8 mouse cellular contexts compared by ENCODE assay signal in genomic region chr14:50869889-50870804, GRCm38 (mm10). TPM values are rescaled to one million over a fixed set of nuclear protein-coding genes. Genes with fewer than 3 reads are reported as not detected.
DNase-seq lines count a peak whose midpoint lies in the region; ATAC-seq and TF ChIP-seq lines count a peak whose summit lies in the region.

Gene Tep1, minus strand, starts transcription at chr14:50870560.

- H3K9me3 ChIP-seq in embryonic facial prominence, embryonic 15.5 days (replicated peaks), result no peaks in the 10 kb centered on the region

- TF ChIP-seq POLR2A in bone marrow macrophage, adult 2 months (IDR thresholded peaks at IDR 0.05; ENCODE audit: borderline replicate concordance, low read depth, low read length), result peak; percentile 91

- peak; percentile 77 to 79 for DNase-seq in heart, adult 9 months (ENCODE audit: low spot score in 2 of 2)
- DNase-seq in kidney, adult 9 months, result peak; percentile 82
- DNase-seq in liver, result peak; percentile 76
- peak; percentile 41 to 63 for DNase-seq in monocyte, adult 2 months (ENCODE audit: low read depth in 1 of 2, low spot score in 2 of 2)
- peak; percentile 24 to 54 for DNase-seq in spleen, postnatal 14 days (ENCODE audit: low spot score in 2 of 2)

- H3K36me3 ChIP-seq in C2C12 (ENCODE audit: control insufficient read depth, insufficient read depth), result peaks cover 24% of the 10 kb centered on the region
- no peaks in the 10 kb centered on the region for H3K36me3 ChIP-seq in embryonic facial prominence, embryonic 15.5 days

- peak within 1 kb of the TSS; percentile 97 for H3K27ac ChIP-seq in bone marrow macrophage, adult 2 months (ENCODE audit: insufficient read depth, low read depth, low read length)
- H3K27ac ChIP-seq in embryonic facial prominence, embryonic 15.5 days (replicated peaks), result peak within 1 kb of the TSS; percentile 72

- peak within 1 kb of the TSS; percentile 46 for H3K4me3 ChIP-seq in C2C12 (ENCODE audit: insufficient read depth, poor library complexity, severe bottlenecking)
- H3K4me3 ChIP-seq in bone marrow macrophage, adult 2 months (ENCODE audit: insufficient read depth, low read length), result peak within 1 kb of the TSS; percentile 94
- H3K4me3 ChIP-seq in embryonic facial prominence, embryonic 15.5 days (replicated peaks), result peak within 1 kb of the TSS; percentile 58

- no peaks in the 10 kb centered on the region for H3K27me3 ChIP-seq in C2C12 (ENCODE audit: control insufficient read depth, insufficient read depth, insufficient read length)
- no peaks in the 10 kb centered on the region for H3K27me3 ChIP-seq in embryonic facial prominence, embryonic 15.5 days

- peaks cover 39% of the 10 kb centered on the region for H3K4me1 ChIP-seq in bone marrow macrophage, adult 2 months (ENCODE audit: control insufficient read depth, insufficient read depth, low read length)
- H3K4me1 ChIP-seq in embryonic facial prominence, embryonic 15.5 days, result peaks cover 4% of the 10 kb centered on the region

- H3ac ChIP-seq in C2C12 (ENCODE audit: control insufficient read depth, insufficient read length, low read depth), result peak within 1 kb of the TSS; percentile 74

- peaks cover 12% of the 10 kb centered on the region for H3K79me2 ChIP-seq in C2C12 (ENCODE audit: control insufficient read depth, insufficient read depth)

- WGBS in embryonic facial prominence, embryonic 15.5 days, result 6% methylated on average over 32 of the region's 32 CpGs

- peak; percentile 94 for ATAC-seq in embryonic facial prominence, embryonic 15.5 days (ENCODE audit: insufficient number of reproducible peaks, low FRiP score, low TSS enrichment, low read depth)

- no peak for TF ChIP-seq CTCF in C2C12 (IDR thresholded peaks at IDR 0.05; ENCODE audit: control insufficient read depth, insufficient read depth, insufficient read length)
- no peak for TF ChIP-seq CTCF in bone marrow macrophage, adult 2 months (IDR thresholded peaks at IDR 0.05; ENCODE audit: low read depth, low read length)

- H3K4me2 ChIP-seq in embryonic facial prominence, embryonic 15.5 days (replicated peaks), result peak within 1 kb of the TSS; percentile 70

- H3K9ac ChIP-seq in embryonic facial prominence, embryonic 15.5 days, result peak within 1 kb of the TSS; percentile 53

- H3K79me3 ChIP-seq in C2C12 (ENCODE audit: low read depth), result no peaks in the 10 kb centered on the region

TF ChIP-seq in C2C12, 6 proteins besides CTCF, POLR2A, EP300 and RAD21:
- peak; percentile 10 for TF ChIP-seq MAX (IDR thresholded peaks at IDR 0.05)
- no peak for TF ChIP-seq FOSL1 (IDR thresholded peaks at IDR 0.05; ENCODE audit: insufficient read depth, low read length, poor library complexity, severe bottlenecking)

RNA-seq across cellular contexts. Expression of gene Tep1, which starts in this region (rescaled TPM):
- polyA plus RNA-seq in C2C12 (2012; fragmentation: generic; extraction: Trizol), result 9.9 TPM
- 206 and 269 TPM in 2 replicates for polyA plus RNA-seq in bone marrow macrophage, adult 2 months (2012; ENCODE audit: insufficient read depth, insufficient read length, missing spikeins)
- 5.2 and 7.1 TPM in 2 replicates for polyA plus RNA-seq in embryonic facial prominence, embryonic 15.5 days (2015; fragmentation: Nextera tagmentation; extraction: Ambion mirVana)

Comparison
In these comparisons a context has a peak if more than half of its experiments do, and no peak if none do; other contexts are left out.
1. Peak in every context shown above with its lines: DNase-seq, ATAC-seq, H3K4me3 ChIP-seq and H3K27ac ChIP-seq.
2. RNA of gene Tep1 (polyA plus RNA-seq): 206 to 269 TPM in bone marrow macrophage, adult 2 months; 9.9 TPM in C2C12 (single experiment) and 5.2 to 7.1 TPM in embryonic facial prominence, embryonic 15.5 days; every median in the first group is over 10 times any median in the second.